In genomic region chr9:52098600-52098999, GRCm38 (mm10) we compare ENCODE assay signal across 9 mouse cellular contexts. TPM values are rescaled to one million over a fixed set of nuclear protein-coding genes. Genes with fewer than 3 reads are reported as not detected.
DNase-seq lines count a peak whose midpoint lies in the region; ATAC-seq lines count a peak whose summit lies in the region.
"Had no signal": no experiment of that assay in that cellular context is flagged by ENCODE, and none has a peak within 500 bp of the region (broad histone marks: within the 10 kb centered on the region; RNA-seq: fewer than 3 reads in every experiment).

No protein-coding gene starts in this region.

- H3K27ac ChIP-seq in hindbrain, embryonic 13.5 days: no peak overlapping the region
- H3K27ac ChIP-seq: liver, embryonic 15.5 days had no signal

- 3% methylated on average over 7 of the region's 7 CpGs for WGBS in hindbrain, embryonic 13.5 days

- peak; percentile 57; the same call in 1 of the 2 replicates for ATAC-seq in hindbrain, embryonic 13.5 days (ENCODE audit: low FRiP score)

- DNase-seq in MEL-GATA-1-ER (ENCODE audit: extremely low read depth, low read depth): peak; percentile 39
- peak; percentile 68 for DNase-seq in cerebellum, adult 11-12 months
- DNase-seq in forelimb bud, embryonic 11.5 days (ENCODE audit: low read depth, low spot score): peak; percentile 85
- DNase-seq in layer of hippocampus, postnatal 10 days (ENCODE audit: low spot score in 2 of 2): peak; percentile 89 to 90
- DNase-seq in lung, postnatal 36 days: peak; percentile 89
- peak; percentile 89 for DNase-seq in retina, postnatal 1 day
- DNase-seq in thymus, postnatal 4 days: peak; percentile 86

- H3K4me3 ChIP-seq in hindbrain, embryonic 13.5 days: no peak overlapping the region
- H3K4me3 ChIP-seq: liver, embryonic 15.5 days had no signal

- H3K9me3 ChIP-seq in hindbrain, embryonic 13.5 days: no peaks in the 10 kb centered on the region
- H3K9me3 ChIP-seq: liver, embryonic 15.5 days had no signal

- H3K4me1 ChIP-seq in hindbrain, embryonic 13.5 days (replicated peaks): peaks cover 12% of the 10 kb centered on the region

- H3K9ac ChIP-seq in hindbrain, embryonic 13.5 days: no peak overlapping the region
- H3K9ac ChIP-seq: liver, embryonic 15.5 days had no signal

- no peak overlapping the region for H3K4me2 ChIP-seq in hindbrain, embryonic 13.5 days
- H3K4me2 ChIP-seq: liver, embryonic 15.5 days had no signal

- peaks cover 17% of the 10 kb centered on the region for H3K36me3 ChIP-seq in hindbrain, embryonic 13.5 days
- H3K36me3 ChIP-seq: liver, embryonic 15.5 days had no signal

- H3K27me3 ChIP-seq in hindbrain, embryonic 13.5 days: no peaks in the 10 kb centered on the region
- H3K27me3 ChIP-seq: liver, embryonic 15.5 days had no signal

RNA-seq across cellular contexts. Expression of gene Rdx, which starts 51.6 kb away (rescaled TPM):
- 100 and 109 TPM in 2 replicates for polyA plus RNA-seq in hindbrain, embryonic 13.5 days (2015; fragmentation: Nextera tagmentation; extraction: Ambion mirVana)
- 10 to 100 TPM; 64.3 to 66.6 TPM for total RNA-seq in layer of hippocampus, postnatal 10 days (2021)

Comparison
In these comparisons a context has a peak if more than half of its experiments do, and no peak if none do; other contexts are left out.
1. DNase-seq: peak in every context shown above with its lines; median percentile 90 in layer of hippocampus, postnatal 10 days; 89 in lung, postnatal 36 days; 89 in retina, postnatal 1 day; 86 in thymus, postnatal 4 days; 85 in forelimb bud, embryonic 11.5 days; 68 in cerebellum, adult 11-12 months; 39 in MEL-GATA-1-ER.